Mouse (Mus musculus) cortical plate, adult 2 months (tissue): ENCODE measurements around the gene Mkks.

ENCODE experiments used
- CTCF ChIP-seq: fragments of 200-500 bp; IDR thresholded peaks from 2 replicates; pipeline ENCODE4 v1.5.1; 2011; ENCODE audit warnings: mild to moderate bottlenecking, control low read depth, low read length; ENCODE audit not compliant: insufficient read depth; ENCODE audit errors: extremely low read depth
- POLR2A ChIP-seq: fragments of 200-500 bp; IDR thresholded peaks from 2 replicates; pipeline ENCODE4 v1.6.1; 2011; ENCODE audit warnings: mild to moderate bottlenecking, low read length, control low read depth; ENCODE audit not compliant: insufficient read depth; ENCODE audit errors: extremely low read depth

GRCm38 (mm10) chr2:136909298-136909697 is 18.1 kb upstream of the Mkks start:
- TF ChIP-seq POLR2A (no peak), CTCF (no peak)
